Mouse (Mus musculus) c-Kit-negative CD71-positive TER-119-positive erythroid progenitor cells, embryonic 14.5 days (primary cell): Measurements from ENCODE around the gene Col7a1.

Experiments used
- DNase-seq: peaks from one replicate; pipeline ENCODE4 v3.0.0-alpha.2; 2013; ENCODE audit warnings: low read depth, low spot score

Col7a1 gene

GRCm38 (mm10) chr9:109021428-109021827 lies 68.0 kb downstream of the Col7a1 start:
- DNase-seq = no peak

DNA sequence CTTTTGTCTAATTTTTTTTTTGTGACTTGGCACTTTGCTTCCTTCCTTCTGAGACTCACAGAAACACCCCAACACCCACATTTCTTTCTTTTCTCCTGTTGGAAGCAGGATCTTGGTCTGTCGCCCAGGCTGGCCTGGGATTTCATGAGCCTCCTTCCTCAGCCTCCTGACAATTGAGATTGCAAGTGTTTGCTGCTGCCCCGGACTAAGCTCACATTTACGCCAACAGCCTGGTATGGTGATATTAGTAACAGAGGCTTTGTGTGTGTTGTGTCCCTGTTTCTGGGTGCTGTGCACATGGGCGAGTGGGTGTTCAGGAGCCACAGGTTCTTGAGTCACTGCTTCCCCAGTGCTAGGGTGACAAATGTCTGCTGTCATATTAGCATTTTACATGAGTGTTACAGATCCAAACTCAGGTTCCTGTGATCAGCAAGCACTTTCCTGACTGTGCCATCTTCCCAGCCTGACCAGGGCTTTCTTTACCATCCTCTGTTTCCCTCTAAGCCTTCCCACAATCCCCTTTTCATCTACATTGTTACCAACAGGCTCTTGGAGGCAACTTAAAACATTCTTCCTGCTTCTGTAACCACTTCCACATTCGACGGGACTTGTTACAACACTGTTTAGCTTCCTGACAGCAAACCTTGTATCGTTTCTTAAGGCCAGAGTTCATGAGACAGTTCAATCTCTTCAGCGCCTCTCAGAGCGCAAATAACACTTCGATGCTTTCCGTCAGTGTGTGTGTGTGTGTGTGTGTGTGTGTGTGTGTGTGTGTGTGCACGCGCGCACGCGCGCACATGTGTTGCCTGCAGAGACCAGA lies 69.7 kb downstream of the Col7a1 start:
- no peak for DNase-seq

DNA sequence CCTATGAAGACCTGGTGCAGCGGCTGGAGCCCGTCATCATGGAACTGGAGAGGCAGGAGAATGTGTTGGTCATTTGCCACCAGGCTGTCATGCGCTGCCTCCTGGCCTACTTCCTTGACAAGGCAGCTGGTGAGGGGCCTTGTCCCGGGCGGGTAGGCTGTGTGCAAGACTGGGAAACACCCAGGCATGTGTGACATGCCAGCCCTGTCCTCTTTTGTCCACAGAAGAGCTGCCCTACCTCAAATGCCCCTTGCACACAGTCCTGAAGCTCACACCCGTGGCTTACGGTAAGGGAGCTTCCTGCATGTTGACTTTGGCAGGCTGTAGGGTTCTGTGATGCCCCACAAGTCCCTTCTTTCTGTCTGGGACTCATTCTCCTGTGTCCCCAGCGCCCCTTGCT lies 74.1 kb downstream of the Col7a1 start:
- DNase-seq = no peak

- no peak for DNase-seq
Measured at GRCm38 (mm10) chr9:109028421-109028820, 75.0 kb downstream of the Col7a1 start.

GRCm38 (mm10) chr9:109028919-109029318 lies 75.5 kb downstream of the Col7a1 start:
- DNase-seq = no peak

DNA sequence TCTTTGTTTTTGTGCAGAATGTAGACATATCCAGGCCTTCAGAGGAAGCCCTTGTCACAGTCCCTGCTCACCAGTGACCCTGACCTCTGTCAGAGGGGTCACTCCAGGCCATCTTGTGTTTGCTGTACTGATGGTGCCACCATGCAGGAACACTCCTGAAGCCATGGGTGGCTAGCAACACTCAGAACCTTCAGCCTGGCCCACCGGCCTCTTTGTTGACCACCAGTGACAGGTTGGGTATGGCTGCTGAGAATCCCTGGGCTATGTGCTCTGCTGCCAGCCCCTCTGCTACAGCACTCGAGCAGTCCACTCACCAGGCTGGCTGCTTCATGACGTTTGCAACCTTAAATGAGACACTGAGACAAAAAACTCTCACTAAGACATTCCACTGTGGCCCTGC lies 76.9 kb downstream of the Col7a1 start:
- no peak for DNase-seq

DNA sequence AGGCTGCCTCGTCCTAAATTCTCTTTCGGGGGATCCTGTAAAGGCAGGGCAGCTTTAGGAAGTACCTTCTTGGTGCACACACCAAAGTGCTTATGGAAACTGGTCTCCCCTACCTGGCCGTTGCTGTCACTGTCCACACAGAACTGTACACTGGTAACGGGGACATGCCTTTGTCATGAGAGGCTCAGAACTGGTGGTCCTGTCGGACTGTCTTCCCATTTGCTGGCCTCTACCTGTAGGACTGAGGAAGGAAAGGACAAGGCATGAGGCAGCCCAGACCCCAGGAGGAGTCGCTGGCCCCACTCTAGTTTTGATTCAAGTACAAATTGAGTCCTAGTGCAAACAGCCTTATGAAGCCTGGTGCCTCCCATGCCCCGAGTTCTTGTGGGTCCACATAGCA lies 77.6 kb downstream of the Col7a1 start:
- DNase-seq = no peak

- no peak for DNase-seq
Measured at GRCm38 (mm10) chr9:109031686-109032085, 78.3 kb downstream of the Col7a1 start.

DNA sequence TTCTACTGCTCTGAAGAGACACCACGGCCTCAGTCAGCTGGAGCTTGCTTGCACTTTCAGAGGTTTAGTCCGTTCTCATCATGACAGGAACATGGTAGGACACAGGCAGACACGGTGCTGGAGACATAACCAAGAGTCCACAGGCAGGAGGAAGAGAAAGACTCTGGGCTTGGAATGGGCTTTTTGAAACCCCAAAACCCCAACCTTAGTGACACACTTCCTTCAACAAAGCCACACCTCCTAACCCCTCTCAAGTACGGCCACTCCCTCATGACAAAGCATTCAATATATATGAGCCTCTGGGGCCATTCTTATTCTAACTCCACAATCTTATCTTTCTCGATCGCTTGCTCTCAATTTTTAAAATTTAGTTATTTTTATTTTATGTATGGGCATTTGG lies 79.0 kb downstream of the Col7a1 start:
- DNase-seq = no peak
